Mouse (Mus musculus) mouse trophoblast stem cell (cell line): Measurements from ENCODE around the gene Arfgap2.

ENCODE experiments used
- in situ Hi-C, 2 experiments: fragments of 300-500 bp; cut with MseI, MboI; formaldehyde crosslinking; loops; 2 replicates in 1 of 2; 3 replicates in 1 of 2; pipeline ENCODE4 v1.15.1; 2025

The Arfgap2 gene

DNA sequence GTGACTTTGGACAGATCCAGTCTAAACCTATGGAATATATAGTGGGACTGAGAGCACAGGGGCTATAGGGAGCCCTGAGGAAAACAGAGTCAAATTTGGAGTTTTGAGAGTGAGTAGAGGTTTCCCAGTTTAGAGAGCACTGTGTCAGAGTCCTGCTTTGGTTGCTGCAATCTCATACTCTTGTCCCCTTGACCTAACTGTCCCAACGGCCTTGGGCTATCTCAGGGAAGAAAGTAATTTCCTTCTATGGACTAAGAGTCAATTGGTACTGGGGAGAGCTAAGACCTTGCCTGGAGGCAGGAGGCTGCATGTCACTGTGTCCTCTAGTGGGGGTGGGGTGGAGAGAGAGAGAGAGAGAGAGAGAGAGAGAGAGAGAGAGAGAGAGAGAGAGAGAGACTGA is 5.9 kb upstream of the Arfgap2 start:
- in situ Hi-C loops = no loop called here

- in situ Hi-C loops = no loop called here
Measured at GRCm38 (mm10) chr2:91259493-91259892, 5.3 kb upstream of the Arfgap2 start.

- in situ Hi-C loops = no loop called here
Measured at GRCm38 (mm10) chr2:91263692-91264660, 798 bp upstream of the Arfgap2 start.

DNA sequence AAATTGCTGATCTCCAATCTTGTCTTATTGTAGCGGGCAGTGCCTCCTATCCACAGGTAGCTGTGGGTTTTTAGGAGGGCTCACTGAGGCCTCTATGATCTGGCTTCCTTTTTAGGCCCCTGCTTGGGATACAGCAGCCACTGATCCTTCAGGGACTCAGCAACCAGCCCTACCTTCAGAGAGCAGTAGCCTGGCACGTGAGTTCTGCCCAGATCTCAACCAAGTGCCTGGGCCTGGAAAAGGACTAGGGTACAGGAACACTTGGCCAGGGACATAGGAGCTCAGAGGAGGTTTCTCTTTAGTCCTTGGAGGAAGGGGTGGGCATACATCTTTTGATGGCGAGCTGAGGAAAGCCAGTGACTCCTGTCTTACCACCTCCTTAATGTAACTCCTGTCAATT is 3.3 kb downstream of the Arfgap2 start:
- in situ Hi-C loops = no loop called here

DNA sequence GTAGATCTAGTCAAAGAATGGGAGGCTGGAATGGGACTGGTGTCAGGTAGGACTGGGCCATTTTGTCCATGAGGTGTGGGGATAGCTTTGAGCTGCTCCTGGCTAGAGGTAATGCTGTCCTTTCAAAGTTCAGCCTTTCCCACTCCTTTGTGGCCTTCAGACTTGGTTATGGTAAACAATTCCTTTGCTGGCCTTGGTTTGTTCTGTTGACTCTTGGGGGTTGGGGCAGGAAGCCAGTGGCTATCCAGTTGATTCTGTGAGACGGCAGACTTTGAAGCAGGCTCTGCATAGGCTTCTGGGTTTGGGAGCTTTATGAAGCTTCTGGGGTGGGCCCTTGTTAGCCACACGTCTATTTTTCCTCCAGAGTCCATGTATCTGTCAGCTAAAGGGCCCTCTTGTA is 3.9 kb downstream of the Arfgap2 start:
- in situ Hi-C loops = no loop called here

DNA sequence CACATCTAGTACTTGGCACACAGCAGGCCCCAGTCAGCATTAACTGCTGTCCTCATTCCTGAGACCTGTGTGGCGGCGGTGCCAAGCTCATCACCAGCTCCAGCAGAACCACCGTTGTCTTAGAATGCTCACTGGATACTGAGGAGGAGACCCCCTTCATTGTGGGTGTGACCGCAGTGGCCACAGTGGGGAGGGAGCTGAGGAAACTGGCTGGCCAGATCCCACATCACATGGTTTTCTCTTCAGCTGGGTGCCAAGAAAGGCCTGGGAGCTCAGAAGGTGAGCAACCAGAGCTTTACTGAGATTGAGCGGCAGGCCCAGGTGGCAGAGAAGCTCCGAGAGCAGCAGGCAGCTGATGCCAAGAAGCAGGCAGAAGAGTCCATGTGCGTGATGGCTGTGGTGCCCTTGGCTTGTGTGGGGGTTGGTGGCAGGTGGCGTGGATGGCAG is 4.9 kb downstream of the Arfgap2 start:
- in situ Hi-C loops = no loop called here

GRCm38 (mm10) chr2:91278749-91279371 is 14.1 kb downstream of the Arfgap2 start:
- in situ Hi-C loops = no loop called here

DNA sequence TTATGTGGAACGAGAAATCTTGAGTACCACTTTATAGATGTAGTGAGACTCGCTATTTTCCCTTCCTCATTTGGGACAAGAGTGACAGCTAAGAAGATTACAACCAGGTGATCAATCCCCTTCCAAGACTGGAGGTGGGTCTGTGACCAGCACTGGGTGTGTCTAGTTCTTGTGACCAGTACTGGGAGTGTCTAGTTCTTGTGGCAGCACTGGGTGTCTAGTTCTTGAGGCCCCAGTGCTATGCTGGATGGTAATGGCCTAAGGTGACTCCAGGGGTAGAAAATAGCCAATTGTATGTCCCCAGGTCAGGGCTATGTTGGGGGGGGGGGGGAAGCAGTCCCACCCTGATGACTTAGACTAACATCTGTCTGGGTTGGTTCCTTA is 14.6 kb downstream of the Arfgap2 start:
- in situ Hi-C loops = no loop called here

GRCm38 (mm10) chr2:91281366-91281765 is 16.6 kb downstream of the Arfgap2 start:
- in situ Hi-C loops = no loop called here

GRCm38 (mm10) chr2:91283972-91284371 is 19.2 kb downstream of the Arfgap2 start:
- in situ Hi-C loops = no loop called here

GRCm38 (mm10) chr2:91284375-91285199 is 19.8 kb downstream of the Arfgap2 start:
- in situ Hi-C loops = loop anchor here (5.0 kb wide), 1 partner anchor 198 kb away; no protein-coding TSS in a partner anchor

DNA sequence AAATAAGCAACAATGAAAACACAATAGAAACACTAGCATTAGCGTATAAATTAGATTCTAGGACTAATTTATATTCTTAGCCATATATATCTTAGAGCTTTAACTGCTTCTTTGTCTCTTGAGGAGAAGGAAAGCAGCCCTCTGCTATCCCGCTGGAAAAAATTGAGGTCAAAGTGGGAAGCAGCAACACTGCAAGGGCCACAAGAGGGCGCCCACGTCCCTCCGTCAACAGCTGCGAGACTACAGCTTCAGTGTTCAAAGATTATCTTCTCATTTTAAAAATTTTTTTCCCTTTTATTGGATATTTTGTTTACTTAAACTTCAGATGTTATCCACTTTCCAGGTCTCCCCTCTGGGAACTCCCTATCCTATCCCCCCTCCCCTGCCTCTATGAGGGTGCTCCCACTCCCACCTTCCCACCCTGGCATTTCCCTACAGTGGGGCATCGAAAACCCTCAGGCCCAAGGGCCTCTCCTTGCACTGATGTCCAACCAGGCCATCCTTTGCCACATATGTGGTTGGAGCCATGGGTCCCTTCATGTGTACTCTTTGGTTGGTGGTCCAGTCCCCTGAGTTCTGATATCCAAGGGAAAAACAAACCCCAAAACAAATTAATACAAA is 21.2 kb downstream of the Arfgap2 start:
- in situ Hi-C loops = loop anchor here (5.0 kb wide), 1 partner anchor 196 kb away; no protein-coding TSS in a partner anchor

- in situ Hi-C loops = loop anchor here (5.0 kb wide), 1 partner anchor 195 kb away; no protein-coding TSS in a partner anchor
Measured at GRCm38 (mm10) chr2:91287563-91287962, 22.8 kb downstream of the Arfgap2 start.

GRCm38 (mm10) chr2:91291197-91292007 is 26.6 kb downstream of the Arfgap2 start:
- in situ Hi-C loops = no loop called here

DNA sequence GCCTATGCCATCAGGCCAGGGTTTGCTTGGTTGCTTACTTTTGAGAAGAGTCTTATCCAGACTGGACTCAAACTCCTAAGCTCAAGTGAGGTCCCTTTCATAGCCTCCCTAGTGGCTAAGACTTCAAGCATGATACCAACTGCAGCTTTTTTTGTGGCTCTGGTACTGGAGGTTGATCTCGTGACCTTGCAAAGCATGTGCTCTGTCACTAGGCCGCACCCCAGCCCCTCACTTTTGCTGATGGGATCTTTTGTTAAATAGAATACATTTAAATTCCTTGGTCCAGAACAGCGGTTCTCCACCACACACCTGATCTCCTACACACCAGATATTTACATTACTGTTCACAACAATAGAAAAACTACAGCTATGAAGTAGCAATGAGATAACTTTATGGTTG is 29.5 kb downstream of the Arfgap2 start:
- in situ Hi-C loops = no loop called here

GRCm38 (mm10) chr2:91295895-91296294 is 31.1 kb downstream of the Arfgap2 start:
- in situ Hi-C loops = no loop called here

- in situ Hi-C loops = no loop called here
Measured at GRCm38 (mm10) chr2:91299156-91299555, 34.4 kb downstream of the Arfgap2 start.

DNA sequence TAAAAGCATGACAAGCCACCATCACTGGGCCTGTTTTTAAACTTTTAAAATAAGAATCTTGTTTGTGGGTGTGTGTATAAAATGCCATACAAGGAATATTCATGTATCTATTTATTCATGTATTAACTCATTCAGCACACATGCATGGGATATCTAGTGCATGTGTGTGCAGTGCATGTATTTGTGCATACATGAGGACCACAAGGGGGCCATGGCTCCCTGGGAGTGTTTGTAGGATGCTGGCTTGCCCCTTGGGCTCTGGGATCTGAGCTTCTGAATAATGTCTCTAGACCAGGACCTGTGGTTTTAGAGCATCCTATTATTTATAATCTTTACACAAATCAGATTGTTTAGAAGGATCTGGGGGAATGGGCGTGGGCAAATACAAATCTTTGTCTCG is 36.0 kb downstream of the Arfgap2 start:
- in situ Hi-C loops = no loop called here

GRCm38 (mm10) chr2:91301836-91302235 is 37.1 kb downstream of the Arfgap2 start:
- in situ Hi-C loops = no loop called here

DNA sequence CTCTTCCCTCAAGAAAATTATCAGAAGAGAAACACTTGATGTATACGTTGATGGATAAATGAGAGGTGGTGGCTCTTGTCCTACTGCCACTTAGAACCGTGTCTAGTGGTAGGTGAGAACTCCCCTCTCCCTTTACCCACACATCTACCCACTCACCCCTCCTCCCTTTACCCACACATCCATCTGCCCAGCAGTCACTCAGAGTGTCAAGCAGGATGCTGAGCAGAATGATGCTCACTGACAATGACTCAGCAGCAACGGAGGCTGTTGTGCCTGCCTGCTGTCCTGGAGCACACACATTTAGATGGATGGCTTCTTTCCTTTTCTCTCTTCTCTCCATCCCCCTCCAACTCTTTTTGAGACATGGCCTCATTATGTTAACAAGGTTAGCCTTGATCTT is 38.1 kb downstream of the Arfgap2 start:
- in situ Hi-C loops = no loop called here

GRCm38 (mm10) chr2:91305926-91306325 is 41.2 kb downstream of the Arfgap2 start:
- in situ Hi-C loops = no loop called here
